Mouse (Mus musculus) lung, postnatal 36 days (tissue): Measurements from ENCODE around the gene Aifm2.

Experiments used
- DNase-seq: peaks from one replicate; pipeline ENCODE4 v3.0.0; 2022; ENCODE audit warnings: mixed read lengths

Gene Aifm2

GRCm38 (mm10) chr10:61714771-61715461 lies at the start of gene Aifm2:
Aifm2 (plus strand) TSS chr10:61715263.
- DNase-seq: peak; percentile 82

GRCm38 (mm10) chr10:61665651-61666050 lies 49.4 kb upstream of the Aifm2 start:
- no peak for DNase-seq

- no peak for DNase-seq
These were observed 45.8 kb upstream of the Aifm2 start for GRCm38 (mm10) chr10:61669289-61669688.

- no peak for DNase-seq
These were observed 45.2 kb upstream of the Aifm2 start for GRCm38 (mm10) chr10:61669896-61670295.

GRCm38 (mm10) chr10:61670758-61671157 lies 44.3 kb upstream of the Aifm2 start:
- DNase-seq: no peak

- DNase-seq: no peak
These were observed 39.1 kb upstream of the Aifm2 start for GRCm38 (mm10) chr10:61675935-61676334.

GRCm38 (mm10) chr10:61679545-61679944 lies 35.5 kb upstream of the Aifm2 start:
- no peak for DNase-seq

- peak; percentile 99 for DNase-seq
These were observed 34.8 kb upstream of the Aifm2 start, which contains the start of gene Sar1a for GRCm38 (mm10) chr10:61680015-61680913. Sar1a (plus strand) TSS chr10:61680299.

GRCm38 (mm10) chr10:61689405-61689804 lies 25.7 kb upstream of the Aifm2 start:
- DNase-seq: no peak

GRCm38 (mm10) chr10:61693563-61693962 lies 21.5 kb upstream of the Aifm2 start:
- no peak for DNase-seq

- peak; percentile 99 for DNase-seq
These were observed 20.0 kb upstream of the Aifm2 start, which contains the start of gene Tysnd1 for GRCm38 (mm10) chr10:61694870-61695670. Tysnd1 (plus strand) TSS chr10:61695514.

GRCm38 (mm10) chr10:61695703-61696559 lies 19.1 kb upstream of the Aifm2 start:
- DNase-seq: no peak

- DNase-seq: no peak
These were observed 18.6 kb upstream of the Aifm2 start for GRCm38 (mm10) chr10:61696560-61696823.

- no peak for DNase-seq
These were observed 18.0 kb upstream of the Aifm2 start for GRCm38 (mm10) chr10:61697028-61697427.

- DNase-seq: no peak
These were observed 10.4 kb upstream of the Aifm2 start for GRCm38 (mm10) chr10:61704663-61705062.

- no peak for DNase-seq
These were observed 8.4 kb upstream of the Aifm2 start for GRCm38 (mm10) chr10:61706412-61707375.

GRCm38 (mm10) chr10:61713601-61714000 lies 1.5 kb upstream of the Aifm2 start:
- DNase-seq: no peak

GRCm38 (mm10) chr10:61714146-61714545 lies 917 bp upstream of the Aifm2 start:
- no peak for DNase-seq

GRCm38 (mm10) chr10:61715462-61715837 lies 387 bp downstream of the Aifm2 start:
- no peak for DNase-seq

- peak; percentile 49 for DNase-seq
These were observed 1.2 kb downstream of the Aifm2 start for GRCm38 (mm10) chr10:61715996-61716864.
